Mouse (Mus musculus): ENCODE data around the gene Tet2.
"Not testable (repeated sequence)": the region's sequence is repeated elsewhere in the genome, so short reads cannot be mapped to it uniquely, and the experiment has no call there.

Tet2 gene

DNA sequence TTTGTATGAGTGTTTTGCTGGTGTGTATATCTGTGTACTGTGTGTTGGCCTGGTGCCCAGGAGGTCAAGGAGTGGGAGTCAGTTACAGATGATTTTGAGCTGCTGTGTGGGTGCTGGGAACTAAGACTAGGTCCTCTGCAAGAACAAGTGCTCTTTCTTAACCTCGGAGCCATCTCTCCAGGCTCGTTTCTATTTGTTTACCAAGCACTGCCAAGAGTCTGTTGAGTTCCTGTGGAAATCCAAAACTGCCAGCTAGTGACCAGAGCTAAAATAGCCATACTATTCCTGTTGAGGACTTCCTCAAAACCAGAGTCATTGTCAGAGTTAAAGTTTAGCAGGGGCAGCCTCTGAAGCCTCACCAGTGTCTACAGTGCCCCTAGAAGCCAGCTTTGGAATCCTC, 1.9 kb upstream of the Tet2 start:
- DNase-seq: no peak

DNA sequence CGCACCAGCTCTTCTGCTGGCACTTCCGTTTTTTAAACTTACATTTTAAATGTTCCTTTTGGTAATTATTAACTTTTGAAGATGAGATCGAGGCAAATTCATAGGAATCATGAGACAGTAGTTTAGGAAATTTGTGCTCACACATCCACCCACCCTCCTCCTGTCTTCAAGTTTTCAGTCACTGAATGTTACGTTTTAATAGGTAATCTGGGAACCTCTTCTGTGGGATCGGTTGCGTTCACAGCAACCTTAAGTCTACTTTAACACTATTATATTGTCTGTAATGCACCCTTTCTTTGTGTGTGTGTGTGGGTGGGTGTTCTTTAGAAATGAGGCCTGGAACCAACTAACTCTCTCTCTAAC, 346 bp upstream of the Tet2 start:
- DNase-seq: no peak

DNA sequence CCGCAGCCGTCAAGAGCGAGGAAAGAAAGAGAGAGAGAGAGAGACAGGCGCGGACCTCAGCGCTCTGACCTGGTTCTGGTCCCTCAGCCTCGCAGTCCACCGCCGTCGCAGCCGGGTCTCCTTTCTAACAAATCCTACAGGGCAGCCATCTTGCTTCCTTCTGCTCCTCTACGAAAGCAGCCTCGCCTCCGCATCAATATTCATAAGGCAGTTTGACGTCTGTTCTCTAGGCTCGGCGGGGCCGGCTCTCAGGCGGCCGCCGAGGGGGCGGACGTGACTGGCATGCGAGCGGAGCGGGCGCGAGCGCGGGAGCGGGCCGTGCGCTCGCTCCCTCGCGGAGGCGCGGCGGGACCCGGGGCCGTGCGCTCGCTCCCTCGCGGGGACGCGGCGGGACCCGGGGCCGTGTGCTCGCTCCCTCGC, 798 bp downstream of the Tet2 start:
- DNase-seq: peak; percentile 81

DNA sequence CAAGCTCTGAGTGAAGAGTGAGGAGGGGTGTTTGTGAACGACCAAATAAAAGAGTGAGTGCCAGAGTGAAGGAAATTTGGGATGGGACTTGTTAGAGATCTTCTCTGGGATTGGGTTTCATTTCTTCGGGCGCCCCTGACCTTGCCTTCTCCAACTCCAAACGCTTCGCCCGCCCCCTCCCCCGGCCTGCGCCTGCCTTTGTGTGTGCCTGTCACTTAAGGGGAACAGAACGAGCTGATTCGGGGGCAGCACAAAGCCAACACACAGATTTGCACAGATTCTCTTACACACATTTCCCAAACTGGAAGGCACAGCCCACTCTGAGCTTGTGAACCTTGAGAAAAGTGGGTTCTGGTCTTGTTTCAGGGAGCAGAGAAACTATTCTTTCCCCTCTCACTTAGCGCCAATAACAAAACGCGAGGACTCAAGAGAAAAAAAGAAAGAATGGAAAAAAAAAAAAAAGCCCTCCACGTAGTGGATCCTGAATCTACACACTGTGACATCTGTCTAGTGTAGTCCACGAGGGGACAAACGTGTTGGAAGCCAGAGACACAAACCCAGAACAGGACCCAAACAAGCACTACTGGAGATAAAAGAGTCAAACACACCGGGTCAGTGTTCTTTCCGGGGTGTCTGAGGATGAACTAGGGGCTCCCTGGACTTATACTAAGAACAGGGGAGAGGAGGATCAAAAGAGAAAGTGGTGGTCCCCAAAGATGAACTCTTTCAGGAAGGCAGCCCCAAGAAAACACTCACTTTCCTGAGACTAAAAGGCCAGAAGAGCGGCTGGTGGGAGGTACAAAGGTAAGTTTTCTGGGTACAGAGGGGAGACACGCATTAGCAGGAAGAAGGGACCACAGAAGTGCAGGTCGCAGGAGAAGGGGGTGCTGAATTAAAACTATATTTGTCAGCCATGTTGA, 1.6 kb downstream of the Tet2 start:
- DNase-seq: peak; percentile 31

DNA sequence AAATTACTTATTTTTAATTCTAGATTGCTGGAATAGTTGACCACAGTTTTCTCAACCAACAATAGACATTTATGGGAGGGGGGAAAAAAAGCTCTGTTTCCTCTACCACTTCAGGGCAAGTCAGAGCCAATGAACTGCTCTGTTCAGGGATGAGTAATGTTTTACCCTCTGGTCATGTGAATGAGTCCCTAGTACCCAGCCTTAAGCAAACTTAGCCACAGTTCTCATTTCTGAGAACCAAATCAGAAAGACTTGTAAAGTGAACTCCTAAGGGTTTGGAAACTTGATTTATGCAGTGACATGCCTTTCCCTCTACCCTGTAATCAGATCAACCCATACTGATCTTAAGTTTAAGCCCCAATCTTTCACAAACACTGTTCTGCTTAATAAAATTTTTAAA, 2.9 kb downstream of the Tet2 start:
- DNase-seq: no peak

DNA sequence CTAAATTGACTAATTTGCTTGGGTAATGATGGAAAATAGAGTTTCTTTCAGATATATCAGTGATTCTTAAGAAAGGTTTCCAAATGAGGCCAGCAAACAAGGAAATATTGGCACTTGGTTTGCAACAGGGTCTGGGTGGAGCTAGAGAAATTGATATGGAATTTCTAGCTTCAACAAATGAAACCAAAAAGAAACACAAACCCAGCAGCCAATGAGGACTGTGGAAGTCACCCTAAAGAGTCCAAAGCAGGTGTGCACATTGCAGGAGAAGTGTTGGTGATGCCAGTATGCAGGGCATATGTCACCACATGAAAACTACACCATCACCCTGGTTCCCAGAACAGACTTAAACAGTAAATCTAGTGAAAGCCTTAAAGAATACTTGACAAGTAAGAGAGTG, 3.9 kb downstream of the Tet2 start:
- no peak for DNase-seq

DNA sequence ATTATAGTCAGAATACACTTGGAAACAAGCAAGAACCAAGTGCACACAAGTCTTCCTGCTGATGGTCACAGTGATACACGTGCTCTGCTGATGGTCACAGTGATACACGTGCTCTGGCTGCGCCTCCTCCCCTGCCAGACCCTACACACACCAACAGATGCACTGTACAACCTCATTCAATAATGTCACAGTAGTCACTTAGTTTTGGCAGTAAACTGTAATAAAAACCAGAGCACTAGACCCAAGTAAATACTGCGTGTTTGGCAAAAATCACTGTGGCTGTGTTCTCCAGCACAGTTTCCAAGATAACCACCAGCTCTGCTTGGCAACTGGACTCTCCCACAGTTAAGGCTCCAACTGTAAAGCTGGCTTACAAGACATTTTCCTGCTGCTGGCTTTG, 4.9 kb downstream of the Tet2 start:
- DNase-seq: no peak

DNA sequence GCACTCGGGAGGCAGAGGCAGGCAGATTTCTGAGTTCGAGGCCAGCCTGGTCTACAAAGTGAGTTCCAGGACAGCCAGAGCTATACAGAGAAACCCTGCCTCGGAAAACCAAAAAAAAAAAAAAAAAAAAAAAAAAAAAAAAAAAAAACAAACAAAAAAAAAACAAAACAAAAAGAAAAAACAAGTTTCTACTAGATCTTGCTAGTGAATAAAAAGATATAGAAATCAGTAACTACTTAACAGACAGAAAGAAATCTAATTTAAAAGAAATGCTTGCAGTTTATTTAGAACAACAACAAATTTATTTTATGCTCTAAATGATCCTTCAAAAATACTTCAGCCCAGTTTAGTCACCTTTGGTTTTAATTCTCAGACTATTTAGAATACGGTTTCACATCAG, 6.4 kb downstream of the Tet2 start:
- DNase-seq: not testable (repeated sequence)

DNA sequence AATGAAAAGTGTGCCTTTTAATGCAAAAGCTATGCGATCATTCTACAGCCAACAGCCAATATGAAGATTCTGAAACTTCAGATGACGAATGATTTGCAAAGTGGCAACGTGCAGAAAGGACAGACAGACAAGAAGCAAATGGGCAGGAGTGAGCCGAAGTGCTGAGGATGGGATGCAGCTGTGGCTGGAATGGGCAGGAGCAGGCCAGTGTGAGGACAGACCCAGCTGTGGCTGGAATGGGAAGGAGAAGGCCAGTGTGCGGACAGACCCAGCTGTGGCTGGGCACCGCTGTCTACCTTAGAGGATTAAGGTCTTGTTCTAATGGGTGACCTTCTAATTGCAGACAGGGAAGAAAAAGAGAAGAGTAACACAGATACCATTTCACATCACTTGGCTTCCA, 9.3 kb downstream of the Tet2 start:
- DNase-seq: no peak

DNA sequence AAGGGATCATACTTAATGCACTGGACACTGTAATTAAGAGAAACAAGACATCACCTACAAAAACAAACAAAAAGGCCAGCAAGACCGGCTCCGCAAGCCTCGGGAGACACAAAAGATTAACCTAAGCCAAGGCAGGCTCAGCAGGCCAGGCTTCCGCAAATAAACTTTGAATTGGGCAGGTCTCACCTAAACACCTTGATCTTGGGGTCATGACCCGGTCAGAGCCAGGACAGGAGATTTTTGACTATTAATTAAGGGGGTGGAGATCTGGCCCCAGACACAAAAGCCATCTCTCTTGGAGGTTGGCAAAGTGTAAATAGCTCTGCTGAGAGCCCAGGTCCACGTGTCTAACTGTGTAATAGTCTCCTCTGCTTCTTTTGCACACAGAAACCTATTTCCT, 10.9 kb downstream of the Tet2 start:
- DNase-seq: no peak

DNA sequence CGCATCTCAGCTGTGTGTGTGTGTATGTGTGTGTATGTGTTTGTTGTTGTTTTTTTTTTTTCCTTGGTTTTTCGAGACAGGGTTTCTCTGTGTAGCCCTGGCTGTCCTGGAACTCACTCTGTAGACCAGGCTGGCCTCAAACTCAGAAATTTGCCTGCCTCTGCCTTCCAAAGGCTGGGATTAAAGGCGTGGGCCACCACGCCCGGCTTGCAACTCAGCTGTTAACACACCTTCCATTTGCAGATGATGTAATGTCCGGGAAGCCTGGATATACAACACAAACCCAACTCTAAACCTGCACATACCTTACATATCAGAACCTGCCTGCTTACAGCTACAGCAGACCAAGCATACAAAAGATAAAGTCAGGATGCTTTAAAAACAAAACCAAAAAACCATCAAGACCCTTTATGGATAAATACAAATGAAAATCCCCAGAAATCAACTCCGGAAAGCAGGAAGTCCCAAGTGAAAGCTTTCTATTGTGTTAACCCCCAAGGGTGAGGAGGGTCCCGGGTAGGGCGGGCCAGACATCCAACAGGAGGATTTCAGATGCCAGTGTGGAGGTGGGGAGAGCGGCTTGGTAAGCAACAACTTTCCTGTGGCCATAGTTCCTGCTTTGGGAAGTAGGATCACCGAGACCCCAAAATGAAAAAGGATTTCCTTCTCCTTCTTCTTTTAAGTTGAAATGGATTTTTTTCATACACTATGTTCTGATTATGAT, 11.5 kb downstream of the Tet2 start:
- no peak for DNase-seq

DNA sequence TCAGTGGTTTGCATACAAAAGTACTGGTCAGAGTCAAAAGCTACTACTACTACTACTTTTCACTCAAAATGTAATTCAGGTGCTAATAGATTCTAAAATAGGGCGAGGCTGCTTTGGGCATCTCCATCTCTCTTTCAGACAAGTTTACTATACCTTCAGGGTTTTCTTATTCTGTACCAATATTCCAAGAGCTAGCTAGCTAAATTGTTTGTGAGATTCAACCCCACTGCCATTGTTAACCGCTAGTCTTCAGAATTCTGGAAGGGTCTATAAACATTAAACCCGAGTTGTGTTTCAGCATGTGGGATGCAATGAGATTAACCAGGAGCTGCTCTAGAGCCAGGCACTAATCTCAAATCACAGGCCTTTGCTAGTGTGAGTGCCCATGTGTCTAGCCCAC, 12.1 kb downstream of the Tet2 start:
- DNase-seq: no peak

DNA sequence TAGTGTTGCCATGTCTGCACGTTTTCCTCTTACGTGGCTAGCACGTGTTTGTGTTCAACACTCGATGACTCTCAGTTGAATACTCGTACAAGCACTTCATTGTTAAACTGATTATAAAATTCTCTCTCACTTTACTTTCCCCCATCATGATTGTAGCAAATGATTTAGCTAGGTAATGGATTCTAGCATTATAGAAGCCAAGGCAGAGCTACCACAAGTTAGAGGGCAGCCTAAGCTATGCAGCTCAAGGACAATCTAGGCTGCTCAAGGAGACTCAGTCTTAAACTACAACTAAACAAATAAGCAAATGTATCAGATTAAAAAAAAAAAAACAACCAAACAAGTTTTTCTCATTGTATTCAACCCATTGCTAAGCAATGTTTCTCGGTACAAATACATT, 12.7 kb downstream of the Tet2 start:
- DNase-seq: no peak

DNA sequence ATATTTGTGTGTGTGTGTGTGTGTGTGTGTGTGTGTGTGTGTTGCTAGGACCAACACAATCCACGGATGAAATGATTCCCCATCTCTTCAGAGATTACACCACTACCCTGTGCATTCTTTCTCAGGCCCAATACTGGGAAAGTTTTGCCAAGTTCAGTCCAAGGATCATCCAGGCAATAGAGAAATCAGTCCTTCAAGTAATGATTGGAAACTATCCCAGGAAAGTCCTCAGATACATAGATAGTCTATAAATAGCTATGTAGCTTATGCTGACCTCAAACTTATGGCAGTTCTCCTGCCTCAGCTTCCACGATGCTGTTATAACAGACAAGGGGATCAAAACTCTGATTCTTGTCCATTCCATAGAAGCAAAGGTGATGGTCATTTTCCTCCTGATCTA, 13.8 kb downstream of the Tet2 start:
- DNase-seq: no peak

DNA sequence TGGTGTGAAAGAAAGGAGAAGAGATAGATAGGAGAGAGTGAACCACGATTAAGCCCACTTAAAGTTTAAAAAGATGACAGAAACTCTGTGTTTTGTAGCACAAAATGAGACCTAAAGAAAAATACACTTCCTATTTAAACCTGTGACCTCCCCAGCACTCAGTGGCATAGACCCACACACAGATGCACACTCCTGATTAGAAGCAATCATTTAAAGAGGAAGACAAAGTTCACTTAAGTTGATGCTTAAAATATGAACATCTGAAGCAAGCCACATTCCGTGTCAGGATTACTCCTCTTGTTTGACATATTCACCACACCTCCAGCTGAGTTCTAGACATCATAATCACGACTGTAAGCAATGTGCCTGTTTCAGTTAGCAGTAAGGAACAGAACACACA, 14.3 kb downstream of the Tet2 start:
- no peak for DNase-seq

DNA sequence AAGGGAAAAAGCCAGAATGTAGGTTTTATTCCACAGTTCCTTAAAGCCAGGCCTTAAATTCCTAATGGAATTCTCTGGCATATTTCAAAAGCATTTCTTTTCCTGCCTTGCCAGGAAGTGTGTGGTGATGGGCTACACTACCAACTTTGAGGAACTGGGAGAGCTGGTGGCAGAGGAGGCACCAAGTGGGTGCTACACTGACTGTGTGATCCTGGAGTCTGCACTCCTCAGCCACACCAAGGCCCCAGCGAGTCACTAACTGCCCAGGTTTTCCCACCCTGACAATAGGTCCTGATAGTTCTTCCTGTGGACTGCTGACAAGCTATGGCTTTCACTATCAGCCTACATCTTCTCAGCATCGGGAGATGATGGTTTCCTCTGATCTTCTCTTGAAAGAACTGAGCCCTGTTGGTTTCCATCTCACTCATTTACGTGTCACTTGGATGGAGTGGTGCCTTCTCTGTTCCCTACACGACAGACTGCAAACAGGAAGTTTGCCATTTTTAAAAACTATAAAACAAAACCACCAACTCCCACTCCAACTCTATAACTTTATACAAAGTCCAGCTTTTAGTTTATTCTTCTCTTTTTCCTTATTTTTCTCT, 18.7 kb downstream of the Tet2 start:
- DNase-seq: no peak

DNA sequence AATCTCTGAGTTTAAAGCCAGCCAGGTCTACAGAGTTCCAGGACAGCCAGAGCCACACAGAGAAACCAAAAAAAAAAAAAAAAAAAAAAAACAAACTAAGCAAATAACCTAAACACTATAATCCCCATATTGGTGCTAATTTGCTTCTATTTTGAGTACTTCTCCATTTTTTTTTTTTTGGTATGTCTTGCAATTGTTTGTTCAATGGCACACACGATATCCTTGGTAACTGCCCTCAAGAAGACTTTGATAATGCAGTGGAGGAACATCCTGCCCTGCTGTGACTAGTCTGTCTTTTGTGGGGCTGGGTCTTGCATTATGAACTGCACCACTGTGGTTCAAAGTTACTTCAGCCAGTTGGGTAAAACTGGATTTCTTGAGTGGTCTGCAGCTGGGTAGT, 19.4 kb downstream of the Tet2 start:
- DNase-seq: no peak

DNA sequence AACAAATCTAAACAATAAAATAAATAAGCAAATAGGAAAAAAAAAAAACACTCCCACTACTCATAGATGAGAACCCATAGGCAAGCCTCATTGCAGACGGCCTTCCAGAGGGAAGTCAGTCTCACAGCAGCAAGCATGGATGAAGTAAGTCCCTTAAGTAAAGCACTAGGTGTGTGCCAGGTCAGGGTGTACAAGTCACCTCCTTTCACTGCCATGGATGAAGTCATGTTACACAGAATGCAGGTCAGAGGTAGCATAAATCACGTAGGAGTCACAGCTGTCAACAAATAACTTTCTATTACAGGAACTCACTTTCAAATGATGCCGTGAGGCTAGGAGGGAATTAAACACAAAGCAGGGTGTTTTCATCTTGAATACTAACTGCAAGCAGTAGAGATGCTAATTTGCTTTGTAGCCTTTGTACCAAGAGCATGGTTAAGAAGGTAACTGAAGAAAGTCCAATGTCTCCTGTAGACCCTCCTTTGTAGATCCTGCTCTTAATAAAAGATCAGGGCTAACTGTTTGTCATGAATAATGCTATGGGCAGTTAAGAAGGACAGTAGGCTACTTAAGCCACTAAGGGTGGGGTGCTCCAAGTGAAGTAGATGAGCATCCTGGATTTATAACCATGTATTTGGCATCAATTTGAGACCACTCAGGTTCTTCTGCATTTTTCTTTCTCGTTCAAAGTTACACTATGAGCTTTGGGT, 20.4 kb downstream of the Tet2 start:
- DNase-seq: no peak

DNA sequence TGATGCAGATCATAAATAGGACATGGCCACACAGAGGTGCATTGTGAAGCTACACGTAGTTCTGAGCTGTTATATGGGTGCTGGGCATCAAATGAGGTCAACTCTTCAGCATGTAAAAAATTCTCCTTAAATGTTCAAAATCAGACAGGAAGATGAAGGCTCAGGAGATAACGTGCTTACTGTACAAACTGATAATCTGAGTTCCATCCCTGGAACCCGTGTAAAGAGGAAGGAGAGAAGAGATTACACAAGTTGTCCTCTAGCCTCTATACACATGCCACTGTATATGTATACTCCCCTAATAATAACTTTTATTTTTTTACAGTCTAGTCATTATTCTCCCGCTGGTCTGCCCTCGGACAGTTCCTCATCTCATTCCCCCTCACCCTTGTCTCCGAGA, 21.7 kb downstream of the Tet2 start:
- DNase-seq: no peak

DNA sequence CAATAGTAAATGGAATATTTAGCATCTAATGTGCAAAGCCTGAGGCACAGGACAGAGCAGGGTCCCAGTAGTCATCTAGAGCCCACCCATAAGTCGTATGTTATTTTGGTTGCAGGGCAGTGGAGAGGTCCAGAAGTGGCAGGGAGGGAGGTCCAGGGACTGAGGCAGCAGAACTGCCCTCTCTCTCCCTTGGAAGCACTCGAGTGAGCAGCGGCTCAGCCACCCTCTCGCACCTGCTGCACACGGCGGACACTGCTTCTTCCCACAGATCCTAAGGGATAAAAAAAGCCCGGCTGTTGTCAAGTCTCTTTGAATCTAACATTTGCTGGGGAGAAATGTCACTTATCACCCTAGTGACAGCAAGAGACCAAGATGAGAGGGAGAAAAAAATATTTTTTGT, 22.6 kb downstream of the Tet2 start:
- no peak for DNase-seq

DNA sequence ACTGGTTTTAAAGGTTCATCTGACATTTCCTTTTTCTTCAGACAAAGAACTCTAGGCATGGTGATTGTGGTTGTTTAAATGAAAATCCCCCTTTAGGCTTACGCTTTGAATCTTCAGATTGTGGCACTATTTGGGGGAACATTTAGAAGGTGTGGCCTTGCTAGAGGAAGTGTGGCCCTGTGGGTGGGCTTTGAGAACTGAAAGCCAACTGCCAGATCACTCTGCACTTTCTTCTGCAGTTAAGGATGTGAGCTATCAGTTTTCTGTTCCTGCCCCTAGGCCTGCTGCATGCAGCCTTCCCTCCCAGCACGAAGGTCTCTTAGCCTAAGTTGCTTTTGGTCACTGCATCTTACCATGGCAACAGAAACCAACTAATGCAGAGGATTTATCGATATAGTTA, 26.1 kb downstream of the Tet2 start:
- DNase-seq: no peak

DNA sequence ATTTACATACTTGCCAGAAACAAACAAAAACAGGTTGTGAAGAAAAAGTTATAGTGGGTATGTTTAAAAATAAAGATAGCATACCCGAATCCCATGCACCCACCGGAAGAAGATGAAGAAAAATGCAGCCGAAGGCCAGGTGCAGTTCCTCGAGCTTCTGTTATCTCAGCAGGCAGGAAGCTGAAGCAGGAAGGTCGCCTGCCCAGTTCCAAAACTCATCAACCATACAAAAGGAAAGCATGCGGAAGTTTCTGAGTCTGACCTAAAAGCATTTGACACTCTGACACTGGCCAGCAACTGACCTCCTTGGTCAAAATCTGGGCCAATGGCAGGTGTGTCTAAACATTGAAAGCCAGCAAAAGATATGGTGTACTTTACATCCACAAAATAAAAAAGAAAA, 26.8 kb downstream of the Tet2 start:
- DNase-seq: no peak

DNA sequence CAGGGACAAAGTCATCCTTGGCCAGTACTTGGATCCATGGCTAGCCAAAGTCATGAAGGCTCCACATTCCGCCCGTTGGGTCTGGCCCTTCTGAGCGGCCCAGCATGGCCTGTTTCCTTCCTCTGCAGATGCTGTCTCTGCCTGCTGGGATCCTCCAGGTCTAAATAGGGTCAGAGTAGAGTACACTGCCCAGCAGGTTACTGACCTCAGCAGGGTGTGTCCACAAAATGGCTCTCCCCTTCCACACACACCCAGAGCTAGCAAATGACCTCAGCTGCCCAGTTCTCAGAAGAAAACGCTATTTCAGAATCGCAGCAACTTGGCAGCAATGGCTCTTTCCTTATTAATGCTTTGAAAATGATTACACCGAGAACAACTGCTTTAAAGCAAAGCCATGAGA, 27.5 kb downstream of the Tet2 start:
- DNase-seq: no peak

DNA sequence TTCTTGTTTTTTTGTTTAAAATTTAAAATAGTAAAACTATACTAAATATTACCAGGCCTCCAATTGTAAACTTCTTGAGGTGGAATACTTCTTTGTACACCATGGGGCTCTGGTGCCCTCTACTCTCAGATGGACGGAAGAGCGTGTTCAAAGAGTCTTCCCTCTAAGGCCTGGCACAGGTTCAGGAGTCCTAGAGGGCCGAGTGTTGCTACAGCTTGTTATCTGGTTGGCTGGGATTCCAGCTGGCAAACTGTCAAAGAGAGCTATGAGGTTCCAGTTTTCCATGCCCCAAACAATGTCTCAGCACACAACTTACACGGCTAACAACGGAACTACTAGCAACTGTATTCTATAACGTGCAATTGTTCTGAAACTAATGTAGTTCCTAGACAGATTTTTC, 28.8 kb downstream of the Tet2 start:
- DNase-seq: peak; percentile 18

Data from right cerebral cortex, postnatal 14 days (tissue).